Mouse (Mus musculus) frontal cortex, adult 2 months (tissue): ENCODE results near the gene Myo9b. TPM values are rescaled to one million over a fixed set of nuclear protein-coding genes. Genes with fewer than 3 reads are reported as not detected.

ENCODE experiments used
- DNase-seq, 2 experiments: peaks; one replicate each; pipeline ENCODE4 v3.0.0; 2022; ENCODE audit warnings: low spot score in 1 of 2; ENCODE audit errors: extremely low spot score in 1 of 2
- polyA plus RNA-seq: library from polyadenylated mRNA; depleted of rRNA; stranded (reverse); fragments of >200 nt; gene quantifications from 2 replicates; pipeline ENCODE4 v1.2.3, GENCODE M21; 2012

Myo9b gene
- polyA plus RNA-seq, 1 experiment, result 38.0 TPM

- DNase-seq, result no peak
These were observed 85.5 kb downstream of the Myo9b start for GRCm38 (mm10) chr8:71358026-71358425.

DNA sequence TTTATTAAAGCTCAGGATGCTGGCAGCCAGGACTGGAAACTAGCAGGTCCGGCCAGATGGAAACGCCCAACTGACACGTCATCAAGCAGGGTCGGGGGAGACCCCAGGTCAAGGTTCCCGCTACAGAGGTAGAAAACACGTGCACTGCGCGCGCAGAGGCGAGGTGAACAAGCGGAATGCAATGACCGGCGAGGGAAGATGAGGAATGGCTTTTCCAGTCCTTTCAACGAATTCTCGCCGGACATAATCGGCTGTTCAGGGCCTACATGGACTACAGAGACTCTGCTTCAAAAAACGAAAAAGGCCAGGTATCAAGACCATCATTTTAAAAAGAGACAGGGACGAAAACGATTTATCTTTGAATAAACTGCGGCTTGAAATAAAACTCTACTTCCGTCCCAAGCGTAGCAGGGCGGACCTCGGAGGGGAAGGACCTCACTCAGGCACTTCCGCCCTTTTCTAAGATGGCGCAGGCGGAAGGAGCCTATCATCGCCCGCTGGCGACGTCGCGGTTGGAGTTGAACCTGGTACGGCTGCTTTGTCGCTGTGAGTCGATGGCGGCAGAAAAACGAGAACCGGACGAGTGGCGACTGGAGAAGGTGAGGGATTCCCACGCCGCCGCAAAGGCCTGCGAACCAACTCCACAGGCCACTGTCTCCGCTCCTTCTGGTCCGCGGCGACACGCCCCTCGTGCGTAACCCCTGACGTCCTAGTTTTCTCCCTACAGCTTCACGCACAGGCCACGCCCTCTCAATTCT, 94.4 kb downstream of the Myo9b start, which contains the start of gene Use1:
Use1 (plus strand) TSS at position 78 of the 758 bp plus-strand sequence.
- peak; percentile 91 to 92 for DNase-seq

- DNase-seq, result no peak
These were observed 95.1 kb downstream of the Myo9b start for GRCm38 (mm10) chr8:71367529-71368176.

- DNase-seq, result no peak
These were observed 95.9 kb downstream of the Myo9b start for GRCm38 (mm10) chr8:71368366-71368765.

DNA sequence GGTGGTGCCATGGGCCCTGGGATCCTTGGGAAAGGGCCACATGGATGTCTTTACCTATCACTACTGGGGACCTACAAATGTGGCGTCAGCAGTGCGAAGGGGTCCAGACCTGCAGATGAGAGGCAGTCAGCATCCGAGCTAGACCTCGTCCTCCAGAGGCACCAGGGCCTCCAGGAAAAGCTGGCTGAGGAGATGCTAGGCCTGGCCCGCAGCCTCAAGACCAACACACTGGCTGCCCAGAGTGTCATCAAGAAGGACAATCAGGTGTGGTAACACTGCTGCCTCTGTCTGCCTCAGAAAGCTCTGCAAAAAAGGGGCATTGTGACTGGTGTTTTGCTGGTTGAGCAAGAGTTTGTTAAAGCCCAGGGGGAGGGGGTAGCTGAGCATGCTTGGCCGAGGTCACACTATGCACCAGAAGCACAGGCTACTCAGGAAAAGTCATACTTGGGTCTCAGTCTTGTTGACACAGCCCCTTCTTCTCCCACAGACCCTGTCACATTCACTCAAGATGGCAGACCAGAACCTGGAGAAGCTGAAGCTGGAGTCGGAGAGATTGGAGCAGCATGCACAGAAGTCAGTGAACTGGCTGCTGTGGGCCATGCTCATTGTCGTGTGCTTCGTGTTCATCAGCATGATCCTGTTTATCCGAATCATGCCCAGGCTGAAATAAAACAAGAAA, 96.7 kb downstream of the Myo9b start:
- DNase-seq, result no peak

- DNase-seq, result no peak
These were observed 98.3 kb downstream of the Myo9b start for GRCm38 (mm10) chr8:71370711-71371235.

GRCm38 (mm10) chr8:71371236-71371848, 98.8 kb downstream of the Myo9b start, which contains the start of gene Ocel1:
Ocel1 (plus strand) TSS chr8:71371298.
- DNase-seq, result peak; percentile 97

DNA sequence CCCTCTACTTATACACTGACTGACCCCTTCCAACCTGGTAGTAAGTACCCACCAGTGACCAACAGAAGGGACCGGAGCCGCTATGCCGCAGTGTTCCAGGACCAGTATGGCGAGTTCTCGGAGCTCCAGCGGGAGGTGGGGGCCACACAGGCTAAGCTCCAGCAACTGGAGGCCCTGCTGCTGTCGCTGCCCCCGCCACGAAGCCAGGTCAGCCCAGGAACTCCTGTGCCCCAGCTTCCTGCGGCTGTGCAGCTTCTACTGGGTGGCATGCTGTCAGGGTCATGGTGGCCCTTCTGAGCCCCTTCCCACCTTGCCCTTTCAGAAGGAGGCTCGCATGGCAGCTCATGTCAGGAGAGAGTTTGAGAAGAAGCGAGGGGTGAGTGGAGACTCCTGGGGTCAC, 99.9 kb downstream of the Myo9b start:
- no peak for DNase-seq

GRCm38 (mm10) chr8:71373000-71373399, 100.5 kb downstream of the Myo9b start:
- no peak for DNase-seq

DNA sequence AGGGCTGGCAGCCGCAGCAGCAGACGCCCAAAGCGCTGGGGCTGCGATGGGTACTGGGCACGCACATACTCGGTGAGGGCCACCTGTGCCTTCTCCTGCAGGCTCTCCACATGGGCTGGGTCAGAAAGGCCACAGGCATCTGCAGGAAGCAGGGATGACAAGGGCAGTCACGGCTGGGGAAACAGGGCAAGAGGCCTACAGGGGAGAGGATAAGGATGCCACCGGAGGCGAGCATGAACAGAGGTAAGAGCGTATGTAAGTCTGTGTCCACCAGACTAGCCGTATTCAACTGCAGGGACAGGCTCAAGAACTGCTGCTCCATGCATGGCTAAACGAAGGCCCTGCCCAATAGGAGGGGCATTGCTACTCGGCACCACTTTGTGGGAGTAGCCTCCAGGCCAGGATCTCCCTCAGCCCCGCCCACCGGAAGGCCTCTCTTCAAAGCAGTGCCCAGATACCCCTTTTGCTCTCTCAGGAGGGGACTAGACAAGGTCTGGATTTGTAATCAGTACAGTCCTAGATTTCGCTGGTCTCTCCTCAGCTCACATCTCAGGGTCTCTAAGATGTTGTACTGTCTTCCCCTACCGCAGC, 102.2 kb downstream of the Myo9b start:
- DNase-seq, result no peak

GRCm38 (mm10) chr8:71375581-71376422, 103.3 kb downstream of the Myo9b start:
- peak in 1 of 2 experiments; percentile 69 for DNase-seq

DNA sequence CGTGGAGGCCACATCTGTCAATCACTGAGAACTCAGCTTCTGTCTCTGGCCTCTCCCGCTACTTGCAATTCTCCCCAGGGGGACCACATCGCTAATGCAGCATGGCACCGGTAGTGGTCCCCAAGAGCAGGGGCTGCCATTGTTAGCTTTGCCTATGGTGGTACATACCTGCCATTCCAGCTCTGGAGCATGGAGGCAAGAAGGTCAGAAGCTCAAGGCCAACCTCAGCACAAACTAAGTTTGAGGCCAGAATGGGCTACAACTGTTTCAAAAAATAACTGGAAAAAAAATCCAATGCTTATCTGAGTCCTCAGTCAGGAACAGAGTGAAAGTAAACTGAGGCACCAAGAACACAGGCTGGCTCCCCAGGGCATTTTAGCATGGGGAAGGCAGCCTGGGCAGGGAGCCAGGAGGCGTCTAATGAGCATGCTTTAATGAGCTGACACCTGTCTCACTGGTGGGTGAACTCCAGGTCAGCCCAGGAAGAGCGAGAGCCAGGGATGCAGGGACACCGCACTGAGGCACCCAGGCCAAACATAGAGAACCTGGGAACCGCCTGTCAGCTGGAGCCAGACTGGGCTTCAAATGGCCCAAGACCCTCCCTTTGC, 104.0 kb downstream of the Myo9b start:
- no peak for DNase-seq

DNA sequence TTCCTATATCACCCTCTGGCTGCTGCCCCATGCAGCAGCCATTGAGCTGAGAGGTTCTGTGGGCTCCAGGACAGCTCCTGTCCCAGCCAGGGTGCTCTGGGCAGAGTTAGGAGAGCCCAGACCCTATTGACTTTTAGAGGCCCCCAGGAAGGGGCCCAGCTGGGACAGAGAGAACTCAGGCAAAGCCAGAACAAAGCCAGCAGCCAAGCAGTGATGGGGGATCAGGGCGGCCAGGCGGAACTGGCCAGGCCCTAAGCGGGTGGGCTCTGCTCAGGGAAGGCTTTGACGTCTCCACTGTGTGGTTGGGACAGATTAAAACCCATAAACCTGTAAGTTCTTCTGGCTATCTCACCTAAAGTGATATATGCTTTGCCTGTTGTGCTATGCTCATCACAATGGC, 106.5 kb downstream of the Myo9b start:
- DNase-seq, result no peak

DNA sequence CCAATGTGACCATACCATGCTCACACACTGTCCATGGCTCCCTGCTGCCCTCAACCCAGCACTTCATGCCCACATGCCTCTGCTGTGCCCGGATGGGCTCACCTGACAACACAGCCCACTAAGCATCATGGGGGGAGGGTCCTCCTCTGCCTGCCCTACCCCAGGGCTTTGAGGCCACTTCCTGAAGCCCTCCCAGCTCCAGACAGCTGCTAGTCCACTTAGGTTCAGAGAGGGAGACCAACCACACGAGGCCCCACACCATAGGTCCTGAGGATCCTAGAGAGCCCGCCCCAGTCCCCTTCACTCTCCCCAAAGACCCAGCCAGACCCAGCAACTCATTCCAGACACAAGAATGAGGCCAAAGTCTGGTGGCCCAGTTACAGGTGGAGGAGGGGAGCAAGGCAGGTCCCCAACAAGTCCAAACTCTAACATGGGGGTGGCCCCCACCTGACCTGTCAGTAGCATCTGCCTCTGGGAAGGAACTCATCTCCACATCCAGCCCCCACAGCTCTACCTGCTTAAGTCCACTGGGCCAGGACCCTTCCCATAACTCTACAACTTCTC, 107.1 kb downstream of the Myo9b start:
- no peak for DNase-seq

DNA sequence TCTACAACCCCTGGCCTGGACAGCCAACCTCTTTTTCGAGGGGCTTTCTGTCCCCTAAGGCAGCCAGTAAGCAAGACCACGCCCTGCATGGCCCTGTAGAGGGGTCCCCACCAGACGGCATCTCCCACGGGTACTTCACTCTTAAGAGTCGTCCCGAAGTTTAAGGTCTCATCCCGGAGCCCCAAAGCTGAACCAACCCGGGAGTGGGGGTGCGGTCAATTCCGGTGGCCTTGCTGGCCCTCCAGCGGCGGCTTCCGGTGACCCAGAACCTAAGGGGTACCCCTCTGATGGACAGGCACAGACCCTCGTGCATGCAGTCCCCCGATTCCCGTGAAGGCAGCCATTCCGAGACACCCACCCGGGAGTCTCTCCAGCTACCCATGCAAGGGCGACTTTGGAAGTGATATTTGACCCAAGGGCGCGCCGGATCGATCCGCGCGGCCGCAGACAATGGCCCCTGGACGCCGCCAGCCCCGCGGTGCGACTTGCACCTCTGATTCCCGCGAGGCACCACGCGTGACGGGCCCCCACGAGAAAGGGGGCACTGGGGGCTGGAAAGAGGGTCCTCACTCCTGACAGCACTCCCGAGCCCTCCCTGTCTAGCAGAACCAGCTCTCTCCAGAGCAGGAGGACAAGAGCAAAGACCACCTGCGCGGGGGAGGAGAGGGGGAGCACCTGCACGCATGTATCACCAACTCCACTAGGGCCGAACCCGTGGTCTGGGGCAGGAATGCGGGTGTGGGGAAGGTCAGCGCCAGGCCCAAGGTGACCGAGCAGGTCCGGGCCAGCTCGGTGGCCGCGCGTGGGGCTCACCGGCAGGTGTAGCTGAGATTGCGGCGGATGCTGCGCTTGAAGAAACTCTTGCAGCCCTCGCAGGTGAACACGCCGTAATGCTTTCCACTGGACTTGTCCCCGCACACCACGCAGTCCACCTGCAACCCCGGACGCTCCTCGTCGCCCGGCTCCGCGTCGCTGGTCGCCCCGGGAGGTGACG, 108.0 kb downstream of the Myo9b start:
- no peak for DNase-seq

GRCm38 (mm10) chr8:71381421-71381970, 109.0 kb downstream of the Myo9b start, which contains the start of gene Nr2f6:
Nr2f6 (minus strand) TSS chr8:71381960.
- no peak for DNase-seq
